Mouse (Mus musculus) thymus, postnatal 4 days (tissue): Measurements from ENCODE around the gene Sgtb.
A peak's percentile ranks its signal among the peaks of the same experiment; 100 is the strongest.

Source experiments
- DNase-seq: peaks from one replicate; pipeline ENCODE4 v3.0.0; 2021

The Sgtb gene

GRCm38 (mm10) chr13:104109816-104110521, 428 bp downstream of the Sgtb start:
- peak; percentile 18 for DNase-seq

GRCm38 (mm10) chr13:104110526-104110925, 985 bp downstream of the Sgtb start:
- no peak for DNase-seq

- DNase-seq = no peak
These were observed 2.8 kb downstream of the Sgtb start for GRCm38 (mm10) chr13:104112266-104112900.

GRCm38 (mm10) chr13:104113782-104114181, 4.2 kb downstream of the Sgtb start:
- peak; percentile 14 for DNase-seq

GRCm38 (mm10) chr13:104114827-104115226, 5.3 kb downstream of the Sgtb start:
- DNase-seq = no peak

- DNase-seq = no peak
These were observed 12.7 kb downstream of the Sgtb start for GRCm38 (mm10) chr13:104122078-104122840.

GRCm38 (mm10) chr13:104123662-104124381, 14.3 kb downstream of the Sgtb start:
- DNase-seq = no peak

GRCm38 (mm10) chr13:104132561-104132960, 23.0 kb downstream of the Sgtb start:
- no peak for DNase-seq

GRCm38 (mm10) chr13:104134510-104135085, 25.1 kb downstream of the Sgtb start:
- DNase-seq = no peak

- peak; percentile 92 for DNase-seq
These were observed 30.0 kb downstream of the Sgtb start for GRCm38 (mm10) chr13:104139369-104140209.

- DNase-seq = no peak
These were observed 35.3 kb downstream of the Sgtb start for GRCm38 (mm10) chr13:104144871-104145270.

GRCm38 (mm10) chr13:104145646-104146045, 36.1 kb downstream of the Sgtb start:
- DNase-seq = no peak

- DNase-seq = no peak
These were observed 44.6 kb downstream of the Sgtb start for GRCm38 (mm10) chr13:104154180-104154579.

- DNase-seq = no peak
These were observed 45.6 kb downstream of the Sgtb start for GRCm38 (mm10) chr13:104155106-104155505.

- DNase-seq = no peak
These were observed 46.1 kb downstream of the Sgtb start for GRCm38 (mm10) chr13:104155686-104156085.

GRCm38 (mm10) chr13:104171711-104172110, 62.2 kb downstream of the Sgtb start:
- no peak for DNase-seq

- no peak for DNase-seq
These were observed 63.0 kb downstream of the Sgtb start for GRCm38 (mm10) chr13:104172498-104172897.

- no peak for DNase-seq
These were observed 67.3 kb downstream of the Sgtb start for GRCm38 (mm10) chr13:104176874-104177273.

GRCm38 (mm10) chr13:104177796-104178649, 68.5 kb downstream of the Sgtb start, which contains the start of gene Trappc13:
Gene Trappc13 (minus strand): TSS chr13:104178469.
- DNase-seq = peak; percentile 88

GRCm38 (mm10) chr13:104178650-104179121, 69.1 kb downstream of the Sgtb start, which contains the start of gene Trim23:
Gene Trim23 (plus strand): TSS chr13:104178797.
- peak; percentile 98 for DNase-seq
